Mouse (Mus musculus) naive thymus-derived CD4-positive, alpha-beta T cell, adult 2 months (primary cell): Measurements from ENCODE around the gene Fundc1.
A peak's percentile ranks its signal among the peaks of the same experiment; 100 is the strongest.
"Not testable (repeated sequence)": the region's sequence is repeated elsewhere in the genome, so short reads cannot be mapped to it uniquely, and the experiment has no call there.

Source experiments
- DNase-seq: peaks from one replicate; pipeline ENCODE4 v3.0.0-alpha.2; 2011; ENCODE audit warnings: low read depth

The Fundc1 gene

DNA sequence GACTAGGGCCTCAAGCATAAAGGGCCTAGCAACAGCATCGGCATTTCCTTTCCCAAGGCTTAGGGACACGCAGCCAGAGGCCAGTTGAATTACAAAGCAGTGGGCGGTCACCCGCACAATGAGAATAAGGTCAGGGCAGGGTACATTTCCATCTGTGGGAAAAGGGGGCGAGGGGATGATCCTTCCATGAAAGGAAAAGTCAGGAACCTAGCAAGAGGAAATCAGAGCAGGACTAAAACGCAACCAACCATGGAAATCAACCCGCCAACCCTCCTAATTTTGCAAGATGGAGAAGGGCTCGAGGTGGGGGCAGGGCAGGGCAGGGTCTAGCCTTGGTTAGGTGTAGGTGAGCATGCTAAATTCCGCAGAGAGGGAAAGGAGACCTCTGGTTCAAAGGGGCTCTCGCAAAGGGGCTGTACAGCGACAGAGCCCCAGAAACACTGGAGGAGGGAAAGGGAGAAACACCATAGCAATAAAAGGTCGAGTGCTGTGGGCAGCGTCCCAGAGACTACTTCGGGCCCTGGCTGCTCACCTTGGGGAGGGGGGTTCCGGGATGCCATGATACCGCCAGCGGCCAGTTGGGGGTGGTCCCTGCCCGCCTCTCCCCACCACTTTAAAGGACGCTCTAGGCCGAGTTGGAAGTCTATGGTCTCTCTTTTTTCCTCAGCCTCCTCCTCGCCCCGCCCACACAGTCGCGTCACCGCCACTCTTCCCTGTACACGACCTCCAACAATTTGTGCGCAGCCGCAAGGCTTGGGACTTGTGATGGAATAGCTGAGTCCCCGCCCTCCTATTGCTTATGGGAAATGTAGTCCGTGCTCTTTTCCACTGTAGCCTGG, at the start of gene Fundc1:
TSS of gene Fundc1 (minus strand) at position 705 of the 839 bp plus-strand sequence.
- peak; percentile 93 for DNase-seq

GRCm38 (mm10) chrX:17611253-17611652, 39.1 kb upstream of the Fundc1 start:
- DNase-seq = peak; percentile 7

GRCm38 (mm10) chrX:17608763-17609162, 36.6 kb upstream of the Fundc1 start:
- DNase-seq = no peak

GRCm38 (mm10) chrX:17607668-17608067, 35.5 kb upstream of the Fundc1 start:
- DNase-seq = no peak

GRCm38 (mm10) chrX:17593331-17593730, 21.2 kb upstream of the Fundc1 start:
- DNase-seq = no peak

DNA sequence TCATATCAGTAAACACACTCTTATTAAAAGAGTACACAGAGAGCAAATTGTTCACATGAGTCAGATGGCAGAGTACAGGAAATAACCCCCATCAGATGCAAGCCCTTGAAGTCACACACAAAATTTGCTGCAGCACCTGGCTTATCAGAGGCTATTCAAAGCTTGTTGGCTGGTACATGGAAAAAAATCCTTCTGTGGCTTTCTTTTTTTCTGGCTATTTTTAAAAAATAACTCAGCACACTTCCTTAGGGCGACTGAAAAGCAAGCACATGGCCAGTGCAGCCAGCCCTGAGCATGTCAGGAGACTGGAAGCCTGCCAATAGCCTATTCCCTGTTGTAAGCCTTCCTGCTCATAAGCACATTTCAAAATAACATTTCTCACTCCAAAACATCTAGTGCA, 18.6 kb upstream of the Fundc1 start:
- peak; percentile 14 for DNase-seq

DNA sequence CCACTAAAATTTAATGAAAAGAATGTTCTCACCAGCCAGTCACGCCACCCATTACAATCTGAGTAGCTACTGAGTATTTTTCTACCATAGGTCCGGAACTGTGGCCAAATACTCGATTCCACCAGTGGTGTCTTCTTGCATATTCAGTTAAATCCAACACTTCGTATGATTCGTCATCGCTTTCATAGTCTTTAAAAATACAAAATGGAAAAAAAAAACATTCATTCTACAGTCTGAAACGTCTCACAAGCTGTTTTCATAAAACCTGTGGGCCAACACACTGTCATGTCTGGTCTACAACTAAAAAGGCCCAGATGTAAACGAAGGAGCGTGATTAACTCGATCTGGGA, 879 bp downstream of the Fundc1 start:
- no peak for DNase-seq

DNA sequence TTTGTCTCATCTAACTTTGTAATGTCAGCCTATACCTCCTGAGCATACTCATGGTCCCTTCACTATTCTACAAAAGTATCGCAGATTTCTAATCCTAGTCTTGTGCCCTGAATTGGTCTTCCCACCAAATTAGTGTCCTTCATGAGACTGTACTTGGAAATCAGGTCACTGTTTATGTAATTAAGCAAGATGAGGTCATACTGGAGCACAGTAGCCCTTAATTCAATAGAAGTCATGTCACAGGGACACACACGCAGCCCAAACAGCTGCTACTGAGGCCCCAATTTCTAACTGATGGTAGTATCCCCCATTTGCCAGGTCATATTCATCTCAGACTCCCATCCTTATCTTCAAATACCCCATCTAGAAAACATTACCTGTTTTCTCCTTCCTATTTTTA, 3.5 kb downstream of the Fundc1 start:
- no peak for DNase-seq

DNA sequence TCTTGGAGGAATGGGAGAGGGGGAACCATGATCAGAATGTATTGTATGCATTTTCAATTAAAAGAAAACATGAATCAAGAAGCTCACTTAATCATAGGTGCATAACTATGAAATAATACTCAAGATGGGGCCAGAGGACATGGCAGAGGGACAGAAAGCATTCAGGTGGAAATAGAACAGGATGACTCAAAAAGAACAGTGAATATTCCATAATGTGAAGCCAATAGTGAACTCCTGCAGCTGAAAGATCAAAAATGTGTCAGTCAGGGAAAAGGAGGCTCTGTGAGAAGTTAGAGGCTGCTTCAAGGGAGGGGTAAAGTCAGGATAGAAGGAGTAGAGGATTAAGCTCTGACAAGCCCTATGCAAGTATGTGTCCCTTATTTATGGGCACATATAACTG, 6.4 kb downstream of the Fundc1 start:
- no peak for DNase-seq

GRCm38 (mm10) chrX:17564732-17565131, 7.4 kb downstream of the Fundc1 start:
- no peak for DNase-seq

- no peak for DNase-seq
Measured at GRCm38 (mm10) chrX:17558746-17559145, 13.4 kb downstream of the Fundc1 start.

DNA sequence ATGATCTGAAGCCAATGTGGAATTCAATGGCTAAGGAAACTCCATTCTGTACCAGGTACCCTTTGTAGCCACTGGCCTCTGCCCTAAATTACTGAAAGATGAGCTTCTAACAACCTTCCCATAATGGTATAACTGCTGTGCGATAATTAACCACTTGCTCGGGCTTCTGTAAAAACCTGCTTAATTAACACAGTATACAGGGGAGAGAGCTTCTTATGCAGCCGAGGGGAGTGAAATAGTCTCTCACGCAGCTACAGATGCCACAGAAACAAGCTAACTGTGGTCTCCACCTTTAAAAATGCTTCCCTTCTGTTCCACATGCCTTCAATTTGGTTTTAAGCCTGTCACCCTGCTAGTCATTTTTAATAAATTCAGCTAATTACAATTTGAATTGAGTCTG, 17.6 kb downstream of the Fundc1 start:
- DNase-seq = no peak

DNA sequence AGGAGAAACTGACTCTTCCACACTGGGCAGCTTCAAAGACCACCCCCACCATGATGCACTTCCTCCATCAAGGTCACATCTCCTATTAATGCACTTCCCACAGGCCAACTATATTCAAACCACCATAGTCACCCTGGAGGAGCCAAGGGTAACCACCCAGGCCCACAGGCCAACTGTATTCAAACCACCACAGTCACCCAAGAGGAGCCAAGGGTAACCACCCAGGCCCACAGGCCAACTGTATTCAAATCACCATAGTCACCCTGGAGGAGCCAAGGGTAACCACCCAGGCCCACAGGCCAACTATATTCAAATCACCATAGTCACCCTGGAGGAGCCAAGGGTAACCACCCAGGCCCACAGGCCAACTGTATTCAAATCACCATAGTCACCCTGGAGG, 20.5 kb downstream of the Fundc1 start:
- not testable (repeated sequence) for DNase-seq

GRCm38 (mm10) chrX:17547143-17547806, 24.9 kb downstream of the Fundc1 start:
- no peak for DNase-seq

DNA sequence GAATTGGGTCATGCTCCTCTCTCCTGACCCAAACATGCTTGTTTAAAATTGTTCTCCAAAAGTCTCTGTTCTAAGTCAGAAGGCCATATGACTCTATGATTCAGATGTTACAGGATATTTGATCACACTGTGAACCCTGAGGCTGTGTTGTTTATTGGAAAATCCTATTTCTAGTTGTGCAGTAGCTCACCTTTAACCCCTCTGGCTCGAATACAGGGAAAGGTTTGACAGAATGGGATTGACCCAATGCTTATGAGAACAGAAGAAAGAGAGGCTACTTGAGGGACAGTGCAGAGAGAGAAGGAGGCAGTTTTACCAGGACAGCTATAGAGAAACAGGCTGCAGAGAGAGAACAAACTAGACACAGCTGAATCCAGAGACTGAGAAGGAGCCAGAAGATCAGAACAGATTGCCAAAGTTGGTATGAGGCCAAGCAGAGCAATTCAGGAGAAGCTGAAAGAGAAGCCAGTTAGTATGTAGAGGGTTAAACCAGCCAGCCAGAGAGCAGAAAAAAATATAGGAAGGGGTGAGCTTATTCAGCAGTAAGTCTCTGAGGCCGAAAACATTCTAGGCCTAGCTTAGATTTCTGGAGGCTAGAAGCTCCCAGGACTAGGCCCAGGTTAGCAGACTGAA, 27.1 kb downstream of the Fundc1 start:
- DNase-seq = no peak

DNA sequence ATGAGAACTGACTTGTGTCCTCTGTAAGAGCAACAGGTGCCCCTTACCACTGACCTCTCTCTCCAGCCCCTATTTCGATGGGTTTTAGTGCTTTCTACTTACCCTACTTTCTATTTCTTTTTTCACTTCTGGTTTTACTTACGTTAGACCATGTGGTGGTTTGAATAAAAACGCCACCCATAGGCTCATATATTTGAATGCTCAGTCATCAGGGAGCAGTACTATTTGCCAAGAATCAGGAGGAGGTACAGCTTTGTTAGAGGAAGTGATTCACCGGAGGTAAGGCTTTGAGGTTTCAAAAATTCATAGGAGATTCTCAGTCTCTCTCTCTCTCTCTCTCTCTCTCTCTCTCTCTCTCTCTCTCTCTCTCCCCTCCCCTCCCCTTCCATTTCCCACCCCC, 34.4 kb downstream of the Fundc1 start:
- no peak for DNase-seq

DNA sequence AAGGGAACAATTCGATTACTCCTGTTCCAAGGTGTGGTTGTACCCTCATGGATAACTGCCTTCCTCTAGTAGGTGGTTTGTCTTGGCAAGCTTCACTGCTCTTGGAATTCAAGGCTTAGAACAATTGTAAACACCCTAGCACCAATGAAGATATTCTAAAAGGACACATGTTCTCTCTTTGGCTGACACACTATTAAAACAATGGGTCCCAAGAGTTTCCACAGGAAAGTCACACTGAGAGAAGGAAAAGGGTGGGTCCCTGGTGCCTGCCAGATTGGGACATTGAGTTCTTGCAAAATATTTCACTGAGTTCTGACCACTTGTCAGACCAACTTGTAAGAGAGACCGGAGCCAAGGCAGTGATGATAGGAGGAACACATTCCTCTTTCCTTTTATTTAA, 45.1 kb downstream of the Fundc1 start:
- no peak for DNase-seq

GRCm38 (mm10) chrX:17521221-17521716, 50.9 kb downstream of the Fundc1 start:
- DNase-seq = peak; percentile 16

GRCm38 (mm10) chrX:17520086-17520485, 52.0 kb downstream of the Fundc1 start:
- no peak for DNase-seq

DNA sequence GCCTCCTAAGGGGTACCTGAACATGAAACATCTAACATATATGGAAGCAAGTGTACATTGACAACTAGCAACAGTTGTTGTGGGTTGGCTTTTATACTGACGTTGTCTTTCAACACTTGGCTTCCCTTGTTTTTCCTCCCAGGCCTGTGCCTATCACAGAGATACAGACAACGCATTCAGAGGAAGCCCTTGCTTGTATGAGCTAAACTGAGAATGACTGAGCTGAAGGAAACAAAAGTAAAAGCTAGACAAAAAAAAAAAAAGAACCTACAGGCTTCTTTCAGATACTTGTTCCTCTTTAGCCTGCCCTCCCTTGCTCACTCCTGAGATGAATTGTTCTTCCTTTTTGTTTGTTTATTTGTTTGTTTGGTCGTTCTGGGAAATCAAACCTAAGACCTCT, 58.1 kb downstream of the Fundc1 start:
- DNase-seq = peak; percentile 4

DNA sequence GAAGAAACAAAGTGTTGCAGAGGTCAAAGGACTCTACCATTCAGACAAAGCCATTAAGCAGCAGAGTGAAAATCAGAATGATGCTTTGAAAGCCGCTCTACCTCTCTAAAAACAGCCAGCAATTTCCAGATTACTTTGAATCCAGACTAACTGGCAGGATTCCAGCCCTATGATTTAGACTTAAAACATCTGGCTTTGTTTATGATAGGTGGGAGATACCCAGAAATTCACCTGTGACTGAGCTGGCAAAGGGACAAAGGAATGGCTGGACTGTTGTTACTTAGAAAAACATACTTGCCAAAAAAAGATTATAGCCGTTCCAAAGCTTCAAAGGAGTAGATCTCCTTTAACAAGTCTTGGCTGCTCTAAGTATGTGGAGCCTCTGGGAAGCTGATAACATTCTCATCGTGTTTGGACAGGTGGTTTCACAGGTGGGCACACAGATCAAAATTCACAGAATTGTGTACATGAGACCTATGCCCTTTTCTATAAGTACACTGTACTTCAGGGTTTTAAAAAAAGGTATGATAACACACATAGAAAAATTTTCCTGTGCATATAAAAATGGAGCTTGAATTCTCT, 60.0 kb downstream of the Fundc1 start:
- no peak for DNase-seq
